Mouse (Mus musculus) adrenal gland, postnatal 10 days (tissue): Measurements from ENCODE around the gene Ccnyl1. TPM values are rescaled to one million over a fixed set of nuclear protein-coding genes. Genes with fewer than 3 reads are reported as not detected.

ENCODE experiments used
- DNase-seq: peaks from one replicate; pipeline ENCODE4 v3.0.0; 2021; ENCODE audit warnings: mixed read lengths
- total RNA-seq, 2 experiments: library from RNA; stranded (reverse); gene quantifications; 2 replicates each; pipeline ENCODE4 v1.2.3; 2021

Gene Ccnyl1
- total RNA-seq, 2 experiments from 2014 or later = 18.1 to 22.4 TPM

DNA sequence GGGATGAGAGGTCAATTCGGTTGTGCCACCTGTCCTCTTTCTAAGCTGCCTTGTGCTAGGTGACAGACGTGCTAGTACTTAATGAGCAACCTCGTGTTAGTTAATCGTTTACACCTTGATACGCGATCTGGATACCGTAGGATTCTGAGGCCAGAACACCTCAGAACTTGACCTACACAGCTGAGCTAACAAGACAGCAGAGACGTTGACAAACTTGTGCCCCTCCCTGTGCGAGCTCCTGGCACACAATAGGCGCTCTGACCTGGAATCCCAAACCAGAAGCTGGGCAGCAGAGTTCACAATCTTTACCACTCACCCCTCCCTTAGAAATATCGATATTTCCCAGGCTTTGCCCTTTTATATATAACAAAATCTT lies 47.9 kb downstream of the Ccnyl1 start:
- DNase-seq = peak; percentile 42

DNA sequence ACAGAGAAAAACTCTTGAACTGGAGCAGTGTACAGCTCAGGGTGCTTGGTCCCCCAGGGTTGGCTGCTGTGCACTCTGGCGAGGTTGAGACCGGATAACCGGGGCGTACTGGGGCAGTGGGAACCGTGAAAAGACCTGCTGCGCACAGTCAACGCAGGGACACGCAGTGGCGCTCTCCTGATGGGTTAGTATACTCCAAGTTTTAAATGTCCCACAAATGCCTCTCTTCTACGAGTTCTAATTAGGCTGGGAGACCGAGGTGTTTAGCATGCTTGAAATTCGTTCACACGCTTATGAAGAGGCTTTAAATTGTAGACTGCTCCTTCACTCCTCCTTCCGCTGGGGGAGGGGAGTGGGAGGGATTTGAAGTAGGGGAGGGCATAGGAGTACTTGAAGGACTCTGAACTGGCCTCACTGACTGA lies 48.4 kb downstream of the Ccnyl1 start:
- DNase-seq = peak; percentile 77

DNA sequence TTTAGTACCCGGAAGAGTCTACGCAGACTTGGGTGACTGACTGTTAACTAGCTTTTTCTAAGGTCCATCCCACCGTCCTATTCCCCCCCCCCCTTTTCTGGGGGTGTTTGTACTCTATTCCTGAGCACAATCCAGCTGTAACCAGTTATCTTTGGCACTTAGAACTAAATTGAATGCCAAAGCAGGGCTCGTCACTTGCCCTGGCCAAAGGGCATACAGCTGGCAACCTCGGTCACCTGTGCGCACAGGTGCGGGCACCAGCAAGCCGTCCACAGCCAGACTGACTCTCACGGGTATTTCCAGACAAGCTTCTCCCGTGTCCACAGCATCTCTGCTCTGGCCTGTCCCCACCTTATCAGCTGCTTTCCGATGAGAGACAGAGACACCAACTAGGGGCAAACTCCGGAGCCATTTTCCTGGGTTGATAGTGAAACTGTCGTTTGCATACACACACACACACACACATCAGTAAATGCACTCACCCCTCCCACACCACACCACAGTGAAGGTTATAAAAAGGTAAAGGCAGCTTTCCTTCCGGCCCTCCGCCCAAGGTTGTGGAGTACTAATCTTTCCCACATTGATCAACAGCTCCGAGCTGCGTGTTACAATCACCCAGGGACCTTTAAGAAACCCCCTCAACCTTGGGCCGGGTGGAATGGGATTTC lies 52.6 kb downstream of the Ccnyl1 start:
- DNase-seq = no peak

DNA sequence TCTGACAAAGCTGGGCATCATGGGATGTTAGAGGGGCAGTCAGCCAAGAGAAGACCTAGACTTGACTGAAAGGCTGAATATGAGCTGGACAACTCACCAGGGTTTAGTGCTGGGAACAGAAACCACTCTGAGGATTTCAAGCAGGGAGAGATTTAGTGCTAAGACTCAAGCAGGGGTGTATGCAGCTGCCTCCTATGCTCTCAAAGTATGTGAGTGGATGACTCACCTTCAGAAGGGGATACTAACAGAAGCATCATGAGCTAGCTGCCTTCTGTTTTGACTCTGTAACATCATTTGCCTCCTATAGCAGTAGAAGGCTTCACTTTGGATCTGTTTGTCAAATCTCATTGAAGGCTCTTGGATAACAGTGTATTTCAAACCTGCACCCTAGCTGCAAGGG lies 54.4 kb downstream of the Ccnyl1 start:
- no peak for DNase-seq

DNA sequence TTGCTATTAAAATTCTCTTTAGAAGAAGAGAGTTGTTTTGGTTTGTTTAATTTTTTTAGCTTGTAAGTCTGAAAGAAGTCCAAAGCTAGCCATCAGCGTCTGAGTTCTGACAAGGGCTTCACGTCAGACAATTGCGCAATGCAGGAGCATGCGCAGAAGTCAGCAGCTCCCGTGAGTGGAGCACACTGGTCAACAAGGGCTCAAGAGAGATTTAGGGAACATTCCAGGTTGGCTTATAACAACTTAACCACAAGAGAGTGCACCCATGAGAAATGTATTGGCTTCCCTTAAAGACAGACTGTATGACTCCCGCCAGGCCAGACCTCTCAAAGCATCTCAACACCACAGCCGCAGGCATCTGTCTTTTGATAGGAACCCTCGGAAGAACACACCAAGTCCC lies 62.9 kb downstream of the Ccnyl1 start:
- DNase-seq = peak; percentile 71

DNA sequence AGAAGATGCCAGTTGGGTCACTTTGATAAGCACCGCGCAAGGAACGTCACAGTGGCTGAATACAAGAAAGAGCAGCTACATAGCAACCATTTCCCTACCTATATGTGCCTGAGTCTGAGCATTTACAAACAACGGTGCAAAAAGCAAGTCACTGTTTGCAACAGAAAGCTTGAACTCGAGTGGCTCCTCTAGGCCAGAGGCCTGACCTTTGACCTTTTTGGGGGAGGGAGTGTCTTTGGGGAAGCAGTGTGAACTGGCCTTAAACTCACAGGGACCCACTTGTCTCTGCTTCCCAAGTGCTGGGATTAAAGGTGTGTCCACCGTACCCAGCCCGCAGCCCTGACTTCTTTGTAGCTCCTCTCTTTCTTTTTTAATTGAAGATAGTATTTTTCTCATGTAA lies 63.4 kb downstream of the Ccnyl1 start:
- DNase-seq = no peak

DNA sequence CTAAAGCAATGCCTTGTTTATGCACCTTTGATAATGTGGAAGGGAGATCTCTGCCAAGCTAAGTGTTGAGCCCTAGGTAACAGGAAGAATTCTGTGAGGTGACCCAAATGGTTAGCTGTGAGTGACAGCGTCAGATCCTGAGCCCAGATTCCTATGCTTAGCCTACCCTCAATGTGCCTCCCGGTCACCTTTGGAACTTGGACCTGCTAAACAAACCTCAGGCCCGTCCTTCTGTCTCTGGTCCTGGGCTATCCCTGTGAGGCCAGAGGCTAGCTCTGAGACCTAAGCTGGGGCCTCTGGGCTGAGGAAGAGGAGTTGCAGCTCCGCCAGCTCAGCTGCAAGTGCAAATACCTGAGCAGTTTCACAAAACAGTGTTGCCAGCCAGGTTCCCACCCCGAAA lies 64.4 kb downstream of the Ccnyl1 start:
- DNase-seq = no peak

DNA sequence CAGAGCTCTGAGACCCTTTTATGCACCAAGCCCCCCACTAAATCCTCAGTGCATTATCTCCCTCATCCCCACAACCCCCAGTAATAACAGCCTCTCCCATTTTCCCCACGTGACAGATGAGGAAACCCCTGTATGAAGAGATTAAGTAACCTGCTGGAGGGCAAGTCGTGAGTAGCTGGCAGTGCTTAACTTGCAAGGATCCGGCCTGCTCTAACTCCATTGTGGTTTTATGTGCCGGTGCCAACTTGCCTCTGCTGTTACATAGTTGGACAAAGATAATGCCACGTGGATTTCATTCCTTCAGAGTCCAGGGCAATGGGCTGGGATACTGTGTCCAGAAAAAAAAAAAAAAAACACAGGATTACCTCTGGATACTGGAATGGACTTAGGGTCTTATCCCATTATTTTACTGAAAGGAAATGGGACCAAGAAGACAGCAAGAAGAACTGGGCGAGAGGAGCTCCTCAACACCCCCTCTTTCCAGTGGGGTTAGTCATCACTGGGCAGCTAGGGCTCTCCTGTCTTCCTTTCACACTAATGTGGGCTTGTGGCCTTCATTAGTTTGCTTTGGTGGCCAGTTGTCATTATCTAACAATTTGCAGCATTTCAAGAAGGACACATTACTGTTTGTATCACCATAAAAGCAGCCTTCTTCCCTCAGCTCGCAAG lies 65.8 kb downstream of the Ccnyl1 start:
- peak; percentile 21 for DNase-seq

DNA sequence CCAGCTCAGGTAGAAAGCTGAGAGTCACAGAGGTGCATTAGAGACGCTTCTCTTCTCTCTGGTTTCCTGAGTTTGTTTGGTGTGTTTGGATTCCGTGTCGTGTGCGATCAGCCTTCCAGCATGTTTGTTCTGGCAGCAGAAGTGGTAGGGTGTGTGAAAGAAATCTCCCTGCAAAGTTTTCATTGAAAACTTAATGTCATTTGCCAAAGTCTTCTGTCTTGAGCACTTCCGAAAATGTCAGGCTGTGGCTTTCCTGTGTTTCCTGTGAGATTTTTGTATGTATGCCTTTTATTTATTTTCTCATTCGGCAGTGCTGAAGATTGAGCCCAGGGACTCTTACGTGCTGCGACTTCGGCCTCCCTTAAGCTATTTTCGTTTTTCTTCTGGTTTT lies 66.4 kb downstream of the Ccnyl1 start:
- DNase-seq = no peak

DNA sequence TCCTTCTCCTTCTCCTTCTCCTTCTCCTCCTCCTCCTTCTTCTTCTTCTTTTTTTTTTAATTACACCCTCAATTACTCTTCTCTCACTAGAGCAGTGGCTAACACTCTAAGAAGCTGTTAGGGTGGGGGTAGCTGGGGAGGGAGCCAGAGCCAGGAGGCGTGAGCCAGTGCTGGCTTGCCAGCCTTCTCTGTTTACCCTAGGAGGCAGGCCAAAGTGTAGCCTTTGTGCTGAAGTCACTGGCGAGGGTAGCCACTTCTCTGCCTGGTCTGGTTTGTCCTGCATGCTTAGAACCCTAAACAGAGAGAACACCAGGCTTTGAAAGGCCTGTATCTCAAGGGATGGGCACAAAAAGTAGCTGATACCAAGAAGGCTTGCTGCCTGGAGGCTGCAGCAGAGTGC lies 67.0 kb downstream of the Ccnyl1 start:
- peak; percentile 34 for DNase-seq

DNA sequence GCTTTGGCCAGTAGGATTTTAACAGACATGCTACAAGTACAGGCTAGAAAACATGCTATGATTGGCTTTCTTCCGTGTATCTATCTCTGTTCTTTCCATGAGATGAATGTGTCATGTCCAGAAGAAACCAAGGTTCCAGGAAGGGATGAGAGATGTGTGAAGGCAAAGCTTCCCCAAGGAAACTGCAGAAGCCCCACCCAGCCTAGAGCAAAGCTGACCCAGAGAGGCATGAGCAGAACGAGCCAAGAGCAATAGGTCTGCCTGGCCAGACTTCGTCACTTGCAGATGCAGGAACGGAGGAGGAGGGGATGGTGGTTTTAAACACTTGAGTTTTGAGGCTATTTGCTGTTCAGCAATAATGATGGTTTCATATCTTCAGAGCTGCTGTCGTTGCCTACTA lies 67.5 kb downstream of the Ccnyl1 start:
- no peak for DNase-seq

DNA sequence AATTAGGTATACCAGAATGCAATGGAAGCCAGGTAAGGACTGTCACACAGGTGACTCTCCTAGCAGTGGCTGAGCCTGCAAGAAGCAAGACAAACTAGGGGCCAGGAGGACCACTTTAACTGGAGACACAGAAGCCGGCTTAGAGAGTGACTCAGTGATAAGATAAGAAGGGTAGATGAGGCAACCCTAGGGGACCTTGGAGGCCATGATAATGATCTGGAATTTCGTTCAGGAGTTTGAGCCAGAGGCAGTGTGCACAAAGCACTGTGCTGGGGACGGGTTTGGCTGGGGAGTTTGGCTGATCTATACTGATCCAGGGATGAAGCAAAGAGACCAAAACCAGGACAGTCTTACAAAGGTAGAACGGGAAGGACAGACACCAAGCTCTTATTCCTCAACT lies 71.4 kb downstream of the Ccnyl1 start:
- DNase-seq = peak; percentile 40

DNA sequence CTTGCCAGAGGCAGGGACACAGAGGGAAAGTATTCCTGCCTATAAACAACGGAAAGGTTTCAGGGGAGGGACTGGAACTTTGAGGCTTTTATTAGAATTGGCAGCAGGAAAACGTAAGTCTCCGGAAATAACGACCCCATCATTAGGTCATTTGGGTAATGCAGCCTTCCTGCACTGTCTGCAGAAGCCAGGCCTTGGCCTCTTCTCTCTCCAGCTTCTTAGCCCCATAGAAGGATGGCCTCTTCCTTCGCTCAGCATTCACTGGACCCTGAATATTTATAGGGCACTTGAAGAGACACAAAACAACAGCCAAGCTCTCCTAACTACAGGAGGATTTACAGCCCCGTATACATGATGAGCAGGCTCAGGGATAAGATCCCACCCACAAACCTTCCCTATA lies 79.9 kb downstream of the Ccnyl1 start:
- no peak for DNase-seq

DNA sequence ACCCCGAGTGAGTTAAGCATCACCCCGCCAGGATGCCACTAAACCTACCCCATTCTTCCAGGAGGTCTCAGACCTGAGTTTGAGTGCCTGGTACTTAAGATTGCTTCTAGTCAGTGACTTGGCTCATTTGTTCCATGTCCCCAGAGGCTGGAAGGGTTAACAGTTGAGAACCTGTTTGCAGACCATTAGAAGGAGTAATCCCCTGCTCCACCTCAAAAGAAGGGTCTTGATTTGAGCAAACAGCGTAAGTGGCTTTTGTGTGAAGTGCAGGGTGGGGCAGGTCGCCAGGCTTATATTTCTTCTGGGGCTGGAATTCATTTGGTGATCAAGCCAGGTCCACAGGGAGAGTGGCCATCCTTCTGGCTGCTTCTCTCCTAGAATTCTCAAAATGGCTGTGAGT lies 83.0 kb downstream of the Ccnyl1 start:
- no peak for DNase-seq

Other genes starting within 250 kb of the Ccnyl1 start
- 10 to 100 TPM; 35.2 to 43.6 TPM for gene Creb1, start 157.8 kb upstream of the Ccnyl1 start, total RNA-seq
- 10 to 100 TPM; 14.2 to 15.3 TPM for gene Mettl21a, start 73.2 kb upstream of the Ccnyl1 start, total RNA-seq
- gene Fzd5, start 47.3 kb downstream of the Ccnyl1 start, total RNA-seq = 10 to 100 TPM; 12.1 to 13.7 TPM